Mouse (Mus musculus) embryo, embryonic 11.5 days (tissue): ENCODE data around the gene Ntng2.

Experiments
- DNase-seq: peaks from one replicate; pipeline ENCODE4 v3.0.0-alpha.2; 2012; ENCODE audit warnings: low read depth, low spot score

Ntng2 gene

DNA sequence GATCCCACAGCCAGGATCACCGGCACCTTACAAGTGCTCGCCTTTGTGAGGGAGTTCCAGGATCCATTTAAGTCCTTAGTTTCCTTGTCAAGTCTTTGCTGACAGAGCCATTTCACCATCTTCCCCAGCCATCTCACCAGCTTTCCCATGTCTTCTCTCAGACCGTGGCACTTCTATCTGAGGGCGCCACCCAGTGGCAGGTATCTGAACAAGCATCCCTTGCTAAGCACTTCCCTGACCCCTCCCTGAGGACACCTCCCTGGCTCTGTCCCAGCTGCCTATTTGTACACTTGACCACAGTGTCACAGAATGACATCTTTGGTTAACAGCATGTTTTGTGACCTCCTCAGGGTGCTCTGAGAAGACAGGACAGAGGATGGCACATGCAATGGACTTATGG, 15.2 kb downstream of the Ntng2 start:
- no peak for DNase-seq

DNA sequence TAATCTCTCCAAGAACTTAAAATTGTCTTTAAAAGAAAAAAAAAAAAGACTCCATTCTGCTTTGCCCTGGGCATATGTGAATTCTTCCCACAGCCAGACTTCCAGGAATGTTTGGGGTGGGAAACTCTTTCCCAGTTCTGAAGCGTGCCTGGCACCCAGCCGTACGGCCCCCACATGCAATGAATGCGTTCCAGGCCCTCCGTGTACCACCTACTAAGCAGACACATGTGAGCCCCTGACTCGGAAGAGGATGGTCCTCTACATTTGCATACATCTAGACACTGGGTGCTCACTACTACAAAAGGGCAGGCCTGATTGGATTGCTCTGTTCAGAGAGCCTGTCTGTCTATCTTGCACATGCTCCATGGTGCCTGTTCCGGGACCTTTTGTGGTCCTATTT, 17.0 kb downstream of the Ntng2 start:
- no peak for DNase-seq

DNA sequence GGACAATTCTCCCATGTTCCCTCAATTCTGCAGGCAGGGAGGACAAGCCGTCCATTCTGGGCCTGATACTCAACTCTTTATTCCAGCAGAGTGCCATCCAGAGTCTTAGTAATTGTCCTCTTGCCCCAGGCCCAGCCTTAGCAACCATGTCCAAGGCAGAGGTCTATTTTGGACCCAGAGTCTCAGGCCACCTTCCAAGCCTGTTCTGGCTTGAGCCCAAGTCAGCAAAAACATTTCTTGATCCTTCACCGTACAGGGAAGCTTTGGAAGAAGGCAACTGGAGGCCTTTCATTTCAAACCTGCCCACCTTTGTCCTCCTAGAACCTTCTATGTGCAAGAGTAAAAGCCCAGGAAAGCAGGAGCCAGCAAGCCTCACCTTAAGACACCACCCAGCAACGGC, 17.8 kb downstream of the Ntng2 start:
- DNase-seq, result no peak

DNA sequence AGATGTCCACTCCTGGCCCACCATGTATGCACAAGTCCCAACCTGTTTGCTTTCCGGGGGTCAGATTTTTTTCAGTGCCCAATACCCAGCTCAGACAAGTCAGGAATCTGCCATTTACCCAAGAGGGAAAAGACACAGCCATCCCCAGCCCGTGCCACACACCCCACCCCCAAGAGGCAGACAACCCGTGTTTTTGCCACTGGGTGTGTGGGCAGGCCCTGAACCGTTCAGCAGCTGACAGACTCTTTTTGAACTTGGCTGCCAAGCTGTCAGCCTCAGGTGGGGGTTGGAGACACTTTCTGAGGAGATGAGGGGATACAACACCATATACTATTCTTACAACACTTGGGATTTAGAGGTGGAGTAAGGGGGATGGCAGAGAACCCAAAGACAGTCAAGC, 18.8 kb downstream of the Ntng2 start:
- DNase-seq, result no peak

DNA sequence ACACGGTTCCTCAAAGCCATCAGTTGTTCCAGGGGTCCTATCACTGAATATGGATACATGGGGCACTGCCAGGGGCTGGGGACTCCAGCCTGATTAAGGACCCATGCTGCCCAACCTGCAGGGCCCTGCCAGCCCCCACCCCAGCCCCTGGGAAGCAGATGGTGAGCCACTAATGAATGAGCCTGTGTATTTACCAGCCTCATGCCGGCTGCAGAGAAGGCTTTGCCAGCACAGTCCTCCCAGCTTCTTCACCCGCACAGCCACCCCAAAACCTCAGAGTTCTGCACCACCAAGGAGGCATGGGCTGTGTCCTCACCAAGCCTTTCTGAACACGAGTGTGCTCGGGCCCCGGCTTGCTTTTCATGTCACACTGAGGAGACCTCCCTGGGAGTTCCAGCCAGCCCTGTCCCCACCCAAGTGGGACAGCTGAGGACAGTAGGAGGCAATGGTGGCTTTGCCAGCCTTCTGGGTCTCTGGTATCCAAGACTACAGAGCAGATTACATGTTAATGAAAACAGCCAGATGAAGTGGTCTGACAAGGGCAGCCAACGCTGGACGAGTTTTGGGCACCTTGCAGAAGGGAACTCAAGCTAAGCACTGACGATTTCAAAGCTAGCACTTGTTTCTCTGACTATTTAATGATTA, 22.5 kb downstream of the Ntng2 start:
- DNase-seq, result no peak

DNA sequence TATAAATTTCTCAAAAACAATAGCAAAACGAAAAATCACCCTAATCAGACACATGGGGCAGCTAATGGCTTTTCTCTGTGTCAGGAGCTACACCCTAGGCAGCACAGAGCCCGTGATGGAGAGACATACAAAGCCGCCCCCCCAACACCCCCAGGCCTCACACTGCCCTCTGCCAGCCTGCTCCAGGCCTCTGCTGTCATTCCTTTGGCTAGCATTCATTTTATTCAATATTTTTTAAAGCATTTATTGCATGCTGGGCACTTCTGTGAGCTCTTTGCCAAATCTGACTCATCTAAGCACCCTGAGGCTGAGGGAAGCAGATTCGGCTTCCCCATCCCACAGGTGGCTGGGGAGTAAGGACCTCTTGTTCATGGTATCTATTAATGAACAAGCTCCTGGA, 26.1 kb downstream of the Ntng2 start:
- no peak for DNase-seq

DNA sequence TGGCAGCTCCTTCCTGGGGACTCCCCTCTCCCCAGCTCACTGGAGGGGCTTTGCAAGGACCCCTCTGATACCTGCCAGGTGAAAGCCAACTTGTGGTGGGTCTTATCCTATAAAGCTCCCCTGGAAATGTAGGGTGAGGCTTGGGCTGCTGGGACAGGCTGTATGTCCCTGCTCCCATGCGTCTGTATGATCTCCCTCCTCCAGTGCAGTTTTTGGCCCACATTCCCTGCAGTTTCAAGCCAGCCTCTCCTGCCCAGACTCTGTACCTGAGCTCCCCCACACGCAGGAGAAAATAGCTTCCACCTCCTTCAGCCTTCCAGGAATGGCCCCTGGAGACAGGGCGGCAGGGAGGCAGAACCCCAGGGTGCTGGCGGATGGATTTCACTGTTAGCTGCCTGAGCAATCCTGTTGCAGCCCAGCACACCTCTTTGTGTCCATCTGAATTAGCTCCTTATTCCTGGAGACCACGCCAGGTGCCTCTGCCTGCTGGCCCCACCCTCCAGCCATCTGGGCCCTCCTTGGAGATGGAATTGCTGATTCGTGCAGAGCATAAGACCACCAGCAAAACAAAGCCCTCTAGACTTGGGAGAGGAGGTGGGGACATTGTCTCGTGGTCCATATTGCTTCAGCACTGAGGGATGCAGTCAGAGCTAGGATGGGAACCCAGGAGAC, 29.1 kb downstream of the Ntng2 start:
- no peak for DNase-seq

DNA sequence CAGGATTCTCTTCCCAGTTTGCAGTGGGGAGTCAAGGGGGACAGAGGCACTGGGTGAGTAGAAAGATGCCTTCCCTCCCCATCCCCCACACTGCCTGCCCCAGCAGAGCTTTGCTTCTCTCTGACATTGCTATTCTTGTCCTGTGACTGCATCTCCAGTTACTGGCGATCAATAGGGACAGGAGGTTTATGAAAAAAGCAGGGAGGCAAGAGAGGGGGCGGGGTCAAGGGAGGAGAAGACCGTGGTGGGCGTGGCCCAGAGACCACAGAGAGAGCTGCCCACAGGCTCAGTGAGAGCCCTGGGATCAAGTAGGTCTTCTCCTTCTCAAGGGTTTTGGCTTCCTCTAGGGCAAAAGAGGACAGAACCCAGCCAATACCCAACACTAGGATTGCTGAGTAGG, 30.5 kb downstream of the Ntng2 start:
- DNase-seq, result no peak

DNA sequence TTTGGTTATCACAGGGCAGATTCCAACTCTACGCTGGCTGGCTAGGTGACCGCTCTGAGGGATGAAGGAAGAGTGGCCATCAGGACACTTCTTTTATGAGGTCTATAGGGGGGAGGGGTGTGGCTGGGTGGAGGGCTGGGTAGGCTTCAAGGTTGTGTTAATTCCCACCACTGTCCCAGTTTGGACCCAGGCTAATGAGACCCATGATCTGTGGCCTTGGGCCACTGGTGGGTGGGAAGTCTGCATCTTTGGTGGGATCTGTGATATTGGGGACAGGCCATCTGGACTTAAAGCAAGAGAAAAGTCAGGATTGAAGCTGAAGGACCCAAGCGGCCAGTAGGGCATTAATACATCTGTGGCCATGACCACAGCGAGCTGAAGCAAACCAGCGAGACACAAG, 34.0 kb downstream of the Ntng2 start:
- no peak for DNase-seq

DNA sequence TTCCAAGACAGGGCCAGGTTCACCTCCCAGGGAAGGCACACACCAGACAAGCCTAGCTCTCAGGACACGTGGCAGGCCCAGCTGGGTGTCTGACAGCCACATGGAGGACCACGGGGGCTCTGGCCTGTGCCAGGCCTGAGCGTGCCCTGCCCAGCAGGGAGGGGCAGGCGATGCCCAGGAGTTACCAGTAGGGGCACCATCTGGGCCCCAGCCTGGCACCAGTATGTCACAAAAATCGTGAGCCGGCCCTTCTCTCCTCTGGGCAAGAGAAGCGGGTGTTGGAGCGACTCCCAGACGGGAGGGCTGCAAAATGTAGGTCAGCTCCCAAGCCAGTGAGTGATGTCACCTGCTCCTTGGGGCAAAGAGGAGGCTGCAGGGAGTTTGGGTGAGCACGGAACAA, 34.9 kb downstream of the Ntng2 start:
- DNase-seq, result no peak

DNA sequence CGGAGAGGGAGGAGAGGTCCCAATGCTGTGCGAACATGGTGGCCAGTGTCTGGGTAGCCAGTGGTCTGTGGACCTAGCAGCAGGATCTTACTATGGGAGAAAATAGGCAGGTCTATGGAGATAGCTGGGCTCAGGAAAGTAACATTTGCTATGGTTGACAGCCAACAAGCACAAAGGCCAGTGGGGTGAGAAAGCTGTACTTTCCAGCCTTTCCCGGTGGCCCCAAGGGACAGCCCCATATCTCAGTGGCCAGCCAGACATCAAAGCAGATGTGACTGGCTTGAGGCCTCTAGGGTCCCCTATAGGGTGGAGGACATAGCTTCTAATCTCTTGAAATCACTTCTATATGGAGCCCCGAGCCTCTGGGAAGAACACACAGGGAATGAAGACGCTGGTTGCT, 35.8 kb downstream of the Ntng2 start:
- DNase-seq, result no peak

DNA sequence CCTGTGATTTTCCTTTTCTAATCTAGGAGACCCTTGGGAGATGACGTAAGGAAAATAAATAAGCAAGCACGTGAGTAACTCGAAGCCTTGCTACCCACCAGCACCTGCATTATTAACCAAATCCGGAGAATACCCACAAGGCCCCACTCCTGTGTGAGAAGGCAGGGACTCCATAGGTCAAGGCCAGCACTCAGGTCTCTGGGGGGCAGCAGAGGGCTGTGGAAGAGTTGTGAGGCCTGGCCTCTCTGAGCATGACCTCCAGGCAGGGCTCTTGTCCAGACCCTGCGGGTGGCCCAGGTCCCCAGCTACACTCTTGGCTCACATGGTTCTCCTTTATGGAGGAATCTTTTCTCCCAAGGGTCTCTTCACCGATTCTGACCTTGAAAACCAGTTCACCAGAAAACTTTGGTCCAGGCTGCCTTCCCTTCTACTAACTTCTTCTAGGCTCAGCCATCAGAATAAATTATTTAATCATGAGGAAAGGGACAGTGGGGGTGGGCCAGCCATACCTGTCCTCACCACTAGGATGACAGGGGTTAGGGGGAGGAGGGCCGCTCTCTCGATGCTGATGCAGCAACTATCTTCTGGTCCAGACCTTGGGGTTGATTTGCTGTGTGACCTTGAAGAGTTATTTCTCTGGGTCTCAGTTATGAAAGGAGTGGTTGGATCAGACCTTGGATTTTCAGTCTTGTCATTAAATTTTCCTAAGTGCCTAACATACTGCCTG, 36.4 kb downstream of the Ntng2 start:
- DNase-seq, result no peak

DNA sequence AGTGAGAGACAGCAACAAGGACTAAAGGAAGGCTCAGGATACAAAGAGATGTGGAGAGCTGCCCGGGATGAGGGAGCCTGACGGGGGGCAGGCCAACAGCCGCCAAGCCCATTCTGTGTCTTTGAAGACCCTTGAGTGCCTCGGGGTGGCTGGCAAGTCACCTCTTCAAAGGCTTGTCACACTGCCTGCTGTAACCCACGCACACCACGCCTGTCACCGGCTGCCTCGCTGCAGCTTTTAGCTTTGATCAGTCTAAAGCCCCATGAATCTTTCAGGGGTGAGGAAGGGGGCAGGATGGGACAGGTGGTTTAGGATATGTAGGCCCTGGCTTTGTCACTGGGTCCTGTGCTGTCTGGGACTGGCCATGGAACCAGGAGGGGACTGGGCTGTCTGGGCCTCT, 46.6 kb downstream of the Ntng2 start:
- no peak for DNase-seq

DNA sequence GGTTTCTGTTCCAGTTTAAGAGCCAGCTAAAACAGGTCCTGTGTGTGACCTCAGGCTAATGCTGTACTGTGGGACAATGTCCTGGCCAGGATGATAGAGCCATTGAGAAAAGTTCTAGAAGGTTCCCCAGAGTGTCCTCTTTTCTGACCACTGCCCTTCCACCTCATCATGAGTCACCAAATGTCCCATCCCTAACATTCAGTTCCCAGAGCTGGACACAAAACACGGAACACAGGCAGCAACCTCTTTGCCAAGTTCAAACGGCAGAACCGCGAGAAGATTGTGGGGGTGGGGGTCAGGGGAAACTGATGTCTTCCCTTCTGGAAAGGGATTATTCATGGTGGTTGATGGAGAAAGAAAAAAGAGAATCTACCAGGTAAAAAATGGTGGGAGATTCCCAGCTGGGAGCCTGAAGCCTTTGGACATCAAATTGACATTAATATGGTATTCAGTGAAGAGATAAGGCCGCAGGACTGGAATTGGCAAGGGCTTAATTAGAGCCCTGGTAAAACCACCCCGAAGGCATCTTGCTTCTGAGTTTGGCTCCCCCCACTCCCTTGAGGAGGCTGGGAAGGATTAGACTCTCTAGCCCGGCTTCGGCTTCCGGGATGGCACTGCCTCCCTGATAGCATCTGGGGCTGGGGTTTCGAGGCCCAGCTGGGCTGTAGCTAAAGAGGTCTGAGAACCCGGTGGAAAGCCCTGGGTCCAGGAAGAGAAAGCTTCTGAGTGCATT, 51.4 kb downstream of the Ntng2 start:
- no peak for DNase-seq

DNA sequence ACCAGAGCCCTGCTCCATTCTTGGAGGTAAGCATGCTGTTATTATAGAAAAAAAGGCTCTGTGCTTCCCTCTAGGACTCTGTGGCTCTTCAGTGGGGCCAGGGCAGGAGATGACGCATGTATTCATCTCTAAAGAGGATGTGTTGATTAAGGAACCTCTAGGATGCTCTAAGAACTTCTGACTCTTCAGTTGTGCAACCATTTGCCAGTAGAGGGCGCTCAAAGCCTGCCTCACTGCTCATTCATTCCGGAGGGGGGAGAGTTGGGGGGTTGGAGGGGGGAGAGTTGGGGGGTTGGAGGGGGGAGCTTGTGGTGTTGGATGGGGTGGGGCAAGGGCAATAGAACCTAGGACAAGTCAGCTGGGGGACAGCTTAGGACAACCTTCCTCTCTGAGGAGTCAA, 52.9 kb downstream of the Ntng2 start:
- no peak for DNase-seq

DNA sequence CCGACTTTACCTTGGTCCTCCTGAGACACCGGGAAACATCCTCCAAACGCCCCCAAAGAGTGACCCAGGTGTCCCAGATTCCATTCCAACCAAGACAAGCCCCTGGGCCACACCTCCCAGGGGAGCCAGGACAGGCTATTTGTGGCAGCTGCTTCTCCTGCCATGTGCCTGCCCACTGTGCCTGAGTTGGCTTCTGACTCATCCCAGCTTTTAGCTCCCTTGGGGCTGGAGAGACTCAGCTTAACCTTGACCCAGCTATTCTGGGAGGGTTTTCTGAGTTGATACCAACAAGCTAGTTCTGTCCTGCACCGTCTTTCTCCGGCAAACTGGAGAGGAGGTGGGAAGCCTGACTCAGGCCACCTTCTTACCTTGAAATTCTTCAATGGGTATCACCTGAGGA, 54.4 kb downstream of the Ntng2 start:
- no peak for DNase-seq

DNA sequence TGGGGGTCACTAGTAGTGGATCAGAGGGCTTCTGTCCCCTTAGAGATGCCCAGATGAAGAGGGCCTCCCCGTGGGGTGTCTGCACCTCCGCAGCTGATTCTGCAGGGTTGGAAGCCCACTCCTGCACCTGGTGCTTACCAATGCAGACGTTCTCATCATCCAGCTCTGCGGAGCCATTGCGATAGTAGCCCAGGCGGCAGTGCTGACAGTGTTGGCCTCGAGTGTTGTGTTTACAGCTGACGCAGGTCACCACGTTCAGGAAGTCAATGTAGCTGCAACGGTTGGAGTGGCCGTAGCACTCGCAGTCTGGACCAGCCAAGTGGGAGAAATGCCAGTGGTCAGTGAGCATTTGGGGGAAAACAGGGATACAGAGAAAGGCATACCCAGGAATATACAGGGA, 56.0 kb downstream of the Ntng2 start:
- no peak for DNase-seq

DNA sequence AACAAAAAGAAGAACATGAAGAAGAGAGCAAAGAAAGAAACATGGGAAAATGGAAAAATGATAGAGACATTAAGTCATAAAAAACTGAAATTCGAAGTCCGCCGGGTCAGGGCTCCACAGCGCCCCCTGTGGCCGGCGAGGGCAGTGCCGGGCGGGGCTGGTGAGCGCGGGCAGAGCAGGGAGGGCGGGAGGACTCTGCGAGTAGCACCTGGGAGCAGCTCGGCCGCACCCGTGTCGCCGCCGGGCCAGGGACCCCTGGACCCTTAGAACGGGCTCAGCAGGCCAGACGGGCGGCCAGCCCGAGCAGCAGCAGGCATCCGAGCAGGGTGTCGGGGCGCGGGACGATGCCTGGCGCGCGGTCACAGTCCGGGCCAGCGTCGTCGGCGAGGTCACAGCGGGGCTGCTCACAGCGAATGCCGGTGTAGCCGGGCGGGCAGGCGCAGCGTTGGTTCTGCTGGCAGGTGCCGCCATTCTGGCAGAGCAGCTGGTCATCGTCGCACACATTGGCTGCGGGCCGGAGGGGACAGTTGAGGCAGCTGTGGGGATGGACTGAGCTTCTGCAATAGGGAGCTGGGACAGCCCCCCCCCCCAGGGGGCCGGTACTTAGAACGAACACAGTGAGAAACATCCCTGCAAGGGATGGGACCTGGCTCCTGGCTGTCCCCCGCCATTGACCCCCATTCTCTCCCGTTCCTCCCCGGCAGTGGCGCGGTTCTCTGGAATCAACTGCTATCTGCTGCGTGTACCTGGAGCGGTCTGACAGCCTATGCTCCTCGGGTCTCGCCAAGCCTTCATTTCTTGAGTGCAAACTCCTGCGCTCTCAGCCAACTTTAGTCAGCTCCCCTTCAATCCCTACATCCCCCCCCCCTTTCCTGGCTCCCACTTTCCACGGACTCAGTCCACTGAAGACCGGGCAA, 58.0 kb downstream of the Ntng2 start:
- peak; percentile 46 for DNase-seq

DNA sequence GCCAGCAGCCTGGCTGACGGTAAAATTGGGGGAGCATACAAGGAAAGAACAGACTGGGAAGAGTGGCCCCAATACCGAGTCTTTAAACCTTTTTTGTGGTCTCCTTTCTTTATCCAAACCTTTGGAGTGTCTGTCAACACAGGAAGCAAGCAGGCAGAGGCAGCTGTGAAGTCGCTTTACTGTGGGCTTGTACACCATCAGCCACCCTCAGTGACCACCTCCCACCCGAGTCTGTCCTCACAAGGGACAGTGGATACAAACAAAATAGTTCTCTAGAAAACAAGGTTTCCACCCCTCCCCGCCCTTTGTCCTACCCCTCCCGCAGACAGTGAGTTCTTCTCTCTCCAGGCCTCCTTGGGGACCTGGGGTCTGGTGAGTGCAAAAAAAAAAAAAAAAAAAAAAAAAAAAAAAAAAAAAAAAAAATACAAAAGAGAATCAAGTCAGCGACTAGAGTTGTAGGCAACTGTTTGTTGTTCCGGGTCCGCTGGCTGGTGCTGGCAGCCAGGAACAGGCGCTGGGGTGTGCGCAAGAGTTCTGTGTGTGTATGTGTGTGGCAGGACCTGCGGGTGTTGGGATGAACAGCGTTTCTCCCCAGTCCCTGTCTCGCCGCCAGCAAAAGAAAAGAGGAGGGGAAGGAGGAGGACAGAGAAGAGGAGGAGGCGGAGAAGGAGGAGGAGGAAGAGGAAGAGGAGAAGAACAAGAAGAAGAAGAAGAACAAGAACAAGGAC, 58.8 kb downstream of the Ntng2 start:
- no peak for DNase-seq

DNA sequence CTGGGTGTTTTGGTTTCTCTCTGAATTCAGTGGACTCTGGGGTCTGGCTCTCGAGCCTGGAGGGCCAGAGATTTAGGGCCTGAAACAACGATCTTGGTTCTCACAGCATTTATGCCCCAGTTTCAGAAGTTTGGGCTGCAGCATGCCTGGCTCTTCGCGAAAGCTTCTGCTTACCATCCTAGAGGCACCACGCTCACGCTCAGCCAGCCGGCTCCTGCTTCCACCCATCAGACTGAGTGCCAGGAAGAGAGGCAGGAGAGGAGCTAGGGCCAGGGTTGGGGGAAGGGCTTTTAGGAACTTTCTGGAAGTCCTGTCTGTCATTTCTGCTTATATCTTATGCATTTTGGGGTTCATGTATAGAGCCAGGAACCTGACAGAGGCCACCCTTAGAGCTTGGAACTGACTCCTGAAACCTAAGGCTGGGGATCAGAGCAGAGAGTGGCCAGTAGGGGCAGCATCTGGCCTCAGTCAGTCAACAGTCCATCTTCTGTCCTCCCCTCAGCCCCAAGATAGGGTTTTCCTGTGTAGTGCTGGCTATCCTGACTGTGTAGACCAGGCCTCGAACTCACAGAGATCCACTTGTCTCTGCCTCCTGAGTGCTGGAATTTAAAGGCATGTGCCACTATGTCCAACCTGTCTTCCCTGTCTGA, 60.1 kb downstream of the Ntng2 start:
- no peak for DNase-seq
